Mouse (Mus musculus) ES-Bruce4 (cell line): ENCODE measurements around the gene Irs3. TPM values are rescaled to one million over a fixed set of nuclear protein-coding genes. Genes with fewer than 3 reads are reported as not detected.

Experiments used
- H3K27ac ChIP-seq: 2 replicates; pipeline ENCODE4 v1.5.1; 2012; ENCODE audit warnings: low read length, inconsistent platforms; ENCODE audit not compliant: insufficient read depth
- H3K27me3 ChIP-seq: 2 replicates; pipeline ENCODE4 v1.6.1; 2012; ENCODE audit warnings: mild to moderate bottlenecking, low read length, inconsistent platforms; ENCODE audit not compliant: control insufficient read depth, poor library complexity, insufficient read depth, severe bottlenecking
- H3K36me3 ChIP-seq: 2 replicates; pipeline ENCODE4 v1.6.1; 2012; ENCODE audit warnings: inconsistent platforms, mild to moderate bottlenecking, low read length, moderate library complexity; ENCODE audit not compliant: control insufficient read depth, poor library complexity, insufficient read depth, severe bottlenecking
- H3K4me1 ChIP-seq: one replicate; pipeline ENCODE4 v1.8.1; 2011; ENCODE audit warnings: low read length; ENCODE audit not compliant: control insufficient read depth, insufficient read depth
- H3K4me3 ChIP-seq: 2 replicates; pipeline ENCODE4 v1.5.1; 2011; ENCODE audit warnings: low read depth, mild to moderate bottlenecking, low read length
- H3K9ac ChIP-seq: 2 replicates; pipeline ENCODE4 v1.6.1; 2012; ENCODE audit warnings: low read depth, mild to moderate bottlenecking, inconsistent platforms; ENCODE audit not compliant: poor library complexity, severe bottlenecking
- H3K9me3 ChIP-seq: replicated peaks from 2 replicates; pipeline ENCODE4 v1.6.1; 2012; ENCODE audit warnings: mild to moderate bottlenecking, low read length, inconsistent platforms; ENCODE audit not compliant: control insufficient read depth, poor library complexity, insufficient read depth, severe bottlenecking
- CTCF ChIP-seq: IDR thresholded peaks from one replicate; pipeline ENCODE4 v1.8.1; 2011; ENCODE audit warnings: low read depth, low read length
- EP300 ChIP-seq: IDR thresholded peaks from 2 replicates; pipeline ENCODE4 v1.6.1; 2011; ENCODE audit warnings: low read depth, low read length; ENCODE audit not compliant: insufficient read depth
- POLR2A ChIP-seq: IDR thresholded peaks from one replicate; pipeline ENCODE4 v1.8.1; 2011; ENCODE audit warnings: low read length; ENCODE audit not compliant: insufficient read depth
- polyA plus RNA-seq: library from polyadenylated mRNA; stranded (reverse); fragments of >200 nt; gene quantifications from 2 replicates; pipeline ENCODE4 v1.2.4, GENCODE M21; 2011; ENCODE audit warnings: low read depth; ENCODE audit not compliant: missing spikeins, insufficient read depth, insufficient read length

Irs3 gene
- polyA plus RNA-seq, 1 experiment, result 1.5 TPM

DNA sequence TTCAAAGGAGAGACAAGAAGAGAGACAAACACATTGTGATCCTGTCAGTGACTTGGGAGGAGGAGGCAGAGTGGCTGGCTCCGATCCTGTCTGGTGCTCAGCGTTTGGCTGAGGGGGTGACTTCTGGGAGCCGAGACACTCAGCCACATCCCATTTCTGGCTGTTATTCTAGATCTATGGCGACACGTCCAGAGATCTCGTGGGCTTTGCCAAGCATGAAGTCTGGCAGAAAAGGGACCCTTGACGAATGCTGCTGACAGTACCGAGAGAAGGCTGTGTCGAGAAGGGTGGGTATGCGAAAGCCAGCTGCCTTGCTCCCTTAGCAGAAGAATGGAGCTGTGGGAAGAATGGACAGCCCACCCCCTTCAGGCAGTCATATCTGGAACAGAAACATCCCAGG lies 23.5 kb upstream of the Irs3 start:
- Histone ChIP-seq H3K27me3 (no peaks in the 10 kb centered on the region), H3K9me3 (no peaks in the 10 kb centered on the region), H3K27ac (no peak overlapping the region), H3K36me3 (peaks cover 17% of the 10 kb centered on the region), H3K4me3 (no peak overlapping the region), H3K4me1 (peaks cover 2% of the 10 kb centered on the region), H3K9ac (no peak overlapping the region)
- TF ChIP-seq EP300 (no peak), POLR2A (no peak), CTCF (no peak)

- Histone ChIP-seq H3K9ac (no peak overlapping the region), H3K4me3 (no peak overlapping the region), H3K36me3 (peaks cover 34% of the 10 kb centered on the region), H3K4me1 (no peaks in the 10 kb centered on the region), H3K27me3 (no peaks in the 10 kb centered on the region), H3K9me3 (no peaks in the 10 kb centered on the region), H3K27ac (no peak overlapping the region)
- TF ChIP-seq EP300 (no peak), POLR2A (no peak), CTCF (no peak)
Observed at GRCm38 (mm10) chr5:137663057-137663456, 17.5 kb upstream of the Irs3 start.

- Histone ChIP-seq H3K4me1 (no peaks in the 10 kb centered on the region), H3K9ac (no peak overlapping the region), H3K4me3 (no peak overlapping the region), H3K36me3 (peaks cover 19% of the 10 kb centered on the region), H3K9me3 (no peaks in the 10 kb centered on the region), H3K27ac (no peak overlapping the region), H3K27me3 (no peaks in the 10 kb centered on the region)
- TF ChIP-seq POLR2A (no peak), CTCF (no peak), EP300 (no peak)
Observed at GRCm38 (mm10) chr5:137660064-137660688, 14.7 kb upstream of the Irs3 start.

- TF ChIP-seq CTCF (peak; percentile 77), POLR2A (no peak)
Observed at GRCm38 (mm10) chr5:137656977-137657376, 11.5 kb upstream of the Irs3 start.

GRCm38 (mm10) chr5:137654746-137655145 lies 9.2 kb upstream of the Irs3 start:
- H3K9me3 ChIP-seq, result no peaks in the 10 kb centered on the region
- no peak overlapping the region for H3K4me3 ChIP-seq
- no peaks in the 10 kb centered on the region for H3K27me3 ChIP-seq
- TF ChIP-seq POLR2A (no peak), CTCF (no peak), EP300 (no peak)
- H3K9ac ChIP-seq, result no peak overlapping the region
- H3K27ac ChIP-seq, result no peak overlapping the region
- no peaks in the 10 kb centered on the region for H3K4me1 ChIP-seq
- H3K36me3 ChIP-seq, result peaks cover 4% of the 10 kb centered on the region; the same call in 1 of the 2 replicates

More at GRCm38 (mm10) chr5:137656977-137657376, 11.5 kb upstream of the Irs3 start:
- no peaks in the 10 kb centered on the region for H3K27me3 ChIP-seq
- peaks cover 12% of the 10 kb centered on the region for H3K36me3 ChIP-seq
- no peaks in the 10 kb centered on the region for H3K4me1 ChIP-seq
- H3K9ac ChIP-seq, result no peak overlapping the region
- no peak overlapping the region for H3K27ac ChIP-seq
- no peaks in the 10 kb centered on the region for H3K9me3 ChIP-seq
- H3K4me3 ChIP-seq, result no peak overlapping the region

- no peaks in the 10 kb centered on the region for H3K4me1 ChIP-seq
- no peak overlapping the region for H3K27ac ChIP-seq
- no peak overlapping the region for H3K4me3 ChIP-seq
- H3K36me3 ChIP-seq, result peaks cover 4% of the 10 kb centered on the region; the same call in 1 of the 2 replicates
- no peak for TF ChIP-seq POLR2A
- no peak for TF ChIP-seq CTCF
- TF ChIP-seq EP300, result no peak
- no peaks in the 10 kb centered on the region for H3K9me3 ChIP-seq
- H3K9ac ChIP-seq, result no peak overlapping the region
- no peaks in the 10 kb centered on the region for H3K27me3 ChIP-seq
Observed at GRCm38 (mm10) chr5:137653366-137653765, 7.9 kb upstream of the Irs3 start.
